Mouse (Mus musculus) lung, postnatal 0 days (tissue): ENCODE results near the gene Fbln5.

Source experiments
- CTCF ChIP-seq: IDR thresholded peaks from 2 replicates; pipeline ENCODE4 v1.5.1; 2016; ENCODE audit warnings: antibody characterized with exemption, mild to moderate bottlenecking
- EP300 ChIP-seq: IDR thresholded peaks from 2 replicates; pipeline ENCODE4 v1.6.1; 2016; ENCODE audit warnings: antibody characterized with exemption, mild to moderate bottlenecking, control low read depth

DNA sequence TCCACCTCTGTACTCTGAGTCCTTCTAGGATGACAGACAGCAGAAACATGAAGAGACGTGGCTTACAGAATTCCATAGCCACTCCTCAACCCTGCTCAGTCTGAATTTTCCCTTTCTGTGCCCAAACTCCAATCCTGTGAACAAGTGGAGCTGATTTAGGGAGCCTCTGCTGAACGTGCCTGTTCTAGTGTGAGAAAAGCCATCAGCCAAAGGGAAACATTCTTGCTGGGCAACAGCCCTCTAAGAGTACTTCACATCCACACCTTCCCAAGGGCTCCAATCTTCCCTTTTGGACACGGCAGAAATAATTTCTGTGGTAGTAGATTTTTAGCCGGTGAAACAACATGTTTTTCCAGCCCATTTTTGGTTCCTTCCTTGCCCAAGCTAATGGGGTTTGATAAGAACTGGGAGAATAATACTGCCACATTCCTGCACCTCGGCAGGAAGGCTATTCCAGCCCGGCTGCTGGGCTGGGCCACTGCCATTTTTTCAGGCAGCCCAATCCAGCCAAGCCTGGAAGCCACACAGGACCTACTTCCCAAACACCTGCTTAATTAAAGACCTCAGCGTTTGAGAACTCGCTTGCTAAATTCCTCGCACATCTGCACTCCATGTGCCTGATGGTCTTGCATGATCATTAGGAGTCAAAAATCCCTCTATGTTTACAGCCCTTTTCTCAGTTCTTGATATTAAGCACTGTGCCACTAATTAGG lies 41.1 kb downstream of the Fbln5 start:
- TF ChIP-seq CTCF: no peak
- no peak; the same call in 1 of the 2 replicates for TF ChIP-seq EP300
